In the genomic region with DNA sequence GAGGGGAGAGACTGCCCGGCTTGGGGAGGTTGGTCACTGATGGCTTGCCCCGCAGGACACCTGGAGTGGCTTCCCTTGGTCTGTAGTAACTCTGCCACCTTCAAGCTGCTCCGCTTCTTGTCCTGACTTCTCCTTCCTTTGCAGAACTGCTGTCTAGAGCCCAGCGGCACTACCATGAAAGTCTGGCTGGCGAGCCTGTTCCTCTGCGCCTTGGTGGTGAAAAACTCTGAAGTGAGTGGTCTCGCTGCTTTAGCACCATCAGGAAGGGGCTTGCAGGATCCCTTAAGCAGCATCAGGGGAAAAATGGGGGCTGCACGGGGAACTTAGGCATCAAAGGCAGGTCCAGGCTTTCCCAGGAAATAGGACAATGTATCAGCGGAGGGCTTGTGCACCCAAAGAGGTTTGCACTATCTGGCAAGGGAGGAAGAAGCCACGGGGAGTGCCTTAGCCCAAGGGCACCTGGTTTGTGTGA, we compare ENCODE assay signal across 8 mouse cellular contexts. TPM values are rescaled to one million over a fixed set of nuclear protein-coding genes. Genes with fewer than 3 reads are reported as not detected.
DNase-seq lines count a peak whose midpoint lies in the region; ATAC-seq and TF ChIP-seq lines count a peak whose summit lies in the region.

No protein-coding gene starts in this region.

- H3K4me2 ChIP-seq in lung, embryonic 16.5 days (ENCODE audit: low read depth, low read length), result peak overlapping the region; percentile 91
- H3K4me2 ChIP-seq in embryonic facial prominence, embryonic 15.5 days (replicated peaks), result peak overlapping the region; percentile 89
- H3K4me2 ChIP-seq in hindbrain, postnatal 0 days (ENCODE audit: low read depth, low read length), result peak overlapping the region; percentile 97

- 5% methylated on average over 10 of the region's 10 CpGs for WGBS in lung, embryonic 16.5 days
- WGBS in embryonic facial prominence, embryonic 15.5 days, result 5% methylated on average over 10 of the region's 10 CpGs
- WGBS in hindbrain, postnatal 0 days, result 5% methylated on average over 10 of the region's 10 CpGs
- 8% methylated on average over 10 of the region's 10 CpGs for WGBS in midbrain, embryonic 10.5 days

- H3K9ac ChIP-seq in lung, embryonic 16.5 days (ENCODE audit: low read length), result peak overlapping the region; percentile 69
- peak overlapping the region; percentile 42 for H3K9ac ChIP-seq in embryonic facial prominence, embryonic 15.5 days
- peak overlapping the region; percentile 33 for H3K9ac ChIP-seq in hindbrain, postnatal 0 days (replicated peaks; ENCODE audit: low read length)

- 0 out of 2 replicates have a peak overlapping the region, but pooled peaks have one; percentile 21 for H3K27ac ChIP-seq in lung, embryonic 16.5 days (ENCODE audit: low read length)
- H3K27ac ChIP-seq in embryonic facial prominence, embryonic 15.5 days (replicated peaks), result peak overlapping the region; percentile 35; the same call in 1 of the 2 replicates
- H3K27ac ChIP-seq in hindbrain, postnatal 0 days, result no peak overlapping the region
- peak overlapping the region; percentile 83 for H3K27ac ChIP-seq in midbrain, embryonic 10.5 days (replicated peaks)

- H3K36me3 ChIP-seq in lung, embryonic 16.5 days (ENCODE audit: control insufficient read depth, insufficient read depth, low read length), result no peaks in the 10 kb centered on the region
- H3K36me3 ChIP-seq in embryonic facial prominence, embryonic 15.5 days, result no peaks in the 10 kb centered on the region
- no peaks in the 10 kb centered on the region for H3K36me3 ChIP-seq in hindbrain, postnatal 0 days (ENCODE audit: insufficient read depth, low read length)
- no peaks in the 10 kb centered on the region for H3K36me3 ChIP-seq in midbrain, embryonic 10.5 days

- no peaks in the 10 kb centered on the region for H3K9me3 ChIP-seq in lung, embryonic 16.5 days (ENCODE audit: control insufficient read depth, low read length)
- H3K9me3 ChIP-seq in embryonic facial prominence, embryonic 15.5 days (replicated peaks), result no peaks in the 10 kb centered on the region
- H3K9me3 ChIP-seq in hindbrain, postnatal 0 days (ENCODE audit: low read length), result no peaks in the 10 kb centered on the region
- H3K9me3 ChIP-seq in midbrain, embryonic 10.5 days (replicated peaks), result no peaks in the 10 kb centered on the region

- peak overlapping the region; percentile 57 for H3K4me3 ChIP-seq in lung, embryonic 16.5 days (ENCODE audit: low read length)
- H3K4me3 ChIP-seq in embryonic facial prominence, embryonic 15.5 days (replicated peaks), result peak overlapping the region; percentile 49
- peak overlapping the region; percentile 47 for H3K4me3 ChIP-seq in hindbrain, postnatal 0 days (ENCODE audit: low read length)
- H3K4me3 ChIP-seq in midbrain, embryonic 10.5 days, result peak overlapping the region; percentile 66

- no peaks in the 10 kb centered on the region for H3K27me3 ChIP-seq in lung, embryonic 16.5 days (ENCODE audit: control insufficient read depth, insufficient read depth, low read depth, low read length)
- H3K27me3 ChIP-seq in embryonic facial prominence, embryonic 15.5 days, result no peaks in the 10 kb centered on the region
- H3K27me3 ChIP-seq in hindbrain, postnatal 0 days (ENCODE audit: insufficient read depth, low read length), result no peaks in the 10 kb centered on the region
- H3K27me3 ChIP-seq in midbrain, embryonic 10.5 days (ENCODE audit: low read depth, poor library complexity, severe bottlenecking), result peaks cover 50% of the 10 kb centered on the region

- ATAC-seq in lung, embryonic 16.5 days (ENCODE audit: low read depth), result no peak; the same call in 1 of the 2 replicates
- ATAC-seq in embryonic facial prominence, embryonic 15.5 days (ENCODE audit: insufficient number of reproducible peaks, low FRiP score, low TSS enrichment, low read depth), result no peak; the same call in 1 of the 2 replicates
- ATAC-seq in hindbrain, postnatal 0 days, result no peak

- no peak for TF ChIP-seq CTCF in hindbrain, postnatal 0 days (IDR thresholded peaks at IDR 0.05; ENCODE audit: low read depth)

- H3K4me1 ChIP-seq in lung, embryonic 16.5 days (replicated peaks; ENCODE audit: control insufficient read depth, insufficient read depth, low read length), result peaks cover 7% of the 10 kb centered on the region; the same call in 1 of the 2 replicates
- H3K4me1 ChIP-seq in embryonic facial prominence, embryonic 15.5 days, result peaks cover 12% of the 10 kb centered on the region
- no peaks in the 10 kb centered on the region for H3K4me1 ChIP-seq in hindbrain, postnatal 0 days (ENCODE audit: insufficient read depth, low read length)
- H3K4me1 ChIP-seq in midbrain, embryonic 10.5 days, result peaks cover 15% of the 10 kb centered on the region

- no peak for DNase-seq in lung, postnatal 36 days
- peak; percentile 7 for DNase-seq in hindbrain, postnatal 0 days (ENCODE audit: low spot score)
- DNase-seq in midbrain, embryonic 10.5 days (ENCODE audit: low spot score), result no peak
- DNase-seq in ovary, postnatal 14 days (ENCODE audit: low spot score), result no peak
- DNase-seq in layer of hippocampus, adult 9-10 months (ENCODE audit: low spot score), result no peak
- DNase-seq in cerebellum, postnatal 25 days, result no peak

RNA-seq across cellular contexts. Expression of gene Plau, which starts 0.5 kb away (rescaled TPM):
- polyA plus RNA-seq in lung, embryonic 16.5 days (2015; fragmentation: Nextera tagmentation; extraction: Ambion mirVana), result 1.8 and 2.1 TPM in 2 replicates
- 4.5 TPM in 2 replicates for polyA plus RNA-seq in embryonic facial prominence, embryonic 15.5 days (2015; fragmentation: Nextera tagmentation; extraction: Ambion mirVana)
- total RNA-seq in hindbrain, postnatal 0 days (2014; rRNA removed), result 1.2 and 1.4 TPM in 2 replicates
- 0.26 and 0.39 TPM in 2 replicates for polyA plus RNA-seq in hindbrain, postnatal 0 days (2015; fragmentation: Nextera tagmentation; extraction: Ambion mirVana)
- 0.49 and 0.70 TPM in 2 replicates for polyA plus RNA-seq in midbrain, embryonic 10.5 days (2016; fragmentation: Nextera tagmentation; extraction: Ambion mirVana)

RNA-seq across cellular contexts. Expression of gene Camk2g, which starts 43.1 kb away (rescaled TPM):
- polyA plus RNA-seq in lung, embryonic 16.5 days (2015; fragmentation: Nextera tagmentation; extraction: Ambion mirVana), result 33.7 and 37.0 TPM in 2 replicates
- polyA plus RNA-seq in embryonic facial prominence, embryonic 15.5 days (2015; fragmentation: Nextera tagmentation; extraction: Ambion mirVana), result 54.3 and 56.3 TPM in 2 replicates
- 204 and 248 TPM in 2 replicates for total RNA-seq in hindbrain, postnatal 0 days (2014; rRNA removed)
- 291 and 299 TPM in 2 replicates for polyA plus RNA-seq in hindbrain, postnatal 0 days (2015; fragmentation: Nextera tagmentation; extraction: Ambion mirVana)
- polyA plus RNA-seq in midbrain, embryonic 10.5 days (2016; fragmentation: Nextera tagmentation; extraction: Ambion mirVana), result 41.8 and 42.8 TPM in 2 replicates
